Mouse (Mus musculus): ENCODE results near the gene Nr2c2ap.

The Nr2c2ap gene

GRCm38 (mm10) chr8:70120667-70121066 is 10.5 kb upstream of the Nr2c2ap start, which contains the start of gene Ncan:
Gene Ncan, minus strand, starts transcription at chr8:70120873.
- peak; percentile 98 for DNase-seq

GRCm38 (mm10) chr8:70122863-70123262 is 8.3 kb upstream of the Nr2c2ap start:
- DNase-seq, result no peak

GRCm38 (mm10) chr8:70124992-70125391 is 6.1 kb upstream of the Nr2c2ap start:
- no peak for DNase-seq

GRCm38 (mm10) chr8:70128435-70128834 is 2.7 kb upstream of the Nr2c2ap start:
- DNase-seq, result peak; percentile 70

GRCm38 (mm10) chr8:70129309-70129952 is 1.7 kb upstream of the Nr2c2ap start:
- DNase-seq, result peak; percentile 76

- no peak for DNase-seq
Measured at GRCm38 (mm10) chr8:70130066-70130465, 1.1 kb upstream of the Nr2c2ap start.

- DNase-seq, result no peak
Measured at GRCm38 (mm10) chr8:70134086-70134485, 3.0 kb downstream of the Nr2c2ap start.

- no peak for DNase-seq
Measured at GRCm38 (mm10) chr8:70134931-70135330, 3.8 kb downstream of the Nr2c2ap start.

GRCm38 (mm10) chr8:70136591-70136990 is 5.5 kb downstream of the Nr2c2ap start:
- DNase-seq, result no peak

GRCm38 (mm10) chr8:70137890-70138289 is 6.8 kb downstream of the Nr2c2ap start:
- DNase-seq, result no peak

- DNase-seq, result peak; percentile 98
Measured at GRCm38 (mm10) chr8:70139026-70139857, 8.1 kb downstream of the Nr2c2ap start, which contains the start of the genes Rfxank, Borcs8 and Mef2b. Gene Rfxank, minus strand, starts transcription at chr8:70139154. Gene Borcs8, plus strand, starts transcription at chr8:70139499. Gene Mef2b, plus strand, starts transcription at chr8:70139711.

GRCm38 (mm10) chr8:70139981-70140380 is 8.8 kb downstream of the Nr2c2ap start:
- DNase-seq, result no peak

GRCm38 (mm10) chr8:70147678-70148607 is 16.8 kb downstream of the Nr2c2ap start:
- no peak for DNase-seq

- DNase-seq, result no peak
Measured at GRCm38 (mm10) chr8:70150158-70150557, 19.0 kb downstream of the Nr2c2ap start.

- peak; percentile 61 for DNase-seq
Measured at GRCm38 (mm10) chr8:70152537-70153257, 21.6 kb downstream of the Nr2c2ap start.

GRCm38 (mm10) chr8:70157240-70157800 is 26.2 kb downstream of the Nr2c2ap start:
- no peak for DNase-seq

- DNase-seq, result peak; percentile 71
Measured at GRCm38 (mm10) chr8:70158069-70158853, 27.1 kb downstream of the Nr2c2ap start.

- no peak for DNase-seq
Measured at GRCm38 (mm10) chr8:70159211-70159610, 28.1 kb downstream of the Nr2c2ap start.

- DNase-seq, result no peak
Measured at GRCm38 (mm10) chr8:70160015-70160414, 28.9 kb downstream of the Nr2c2ap start.

GRCm38 (mm10) chr8:70163316-70163715 is 32.2 kb downstream of the Nr2c2ap start:
- DNase-seq, result no peak
